Mouse (Mus musculus): ENCODE data around the gene Eef2.
"Not testable (repeated sequence)": the region's sequence is repeated elsewhere in the genome, so short reads cannot be mapped to it uniquely, and the experiment has no call there.

The Eef2 gene

DNA sequence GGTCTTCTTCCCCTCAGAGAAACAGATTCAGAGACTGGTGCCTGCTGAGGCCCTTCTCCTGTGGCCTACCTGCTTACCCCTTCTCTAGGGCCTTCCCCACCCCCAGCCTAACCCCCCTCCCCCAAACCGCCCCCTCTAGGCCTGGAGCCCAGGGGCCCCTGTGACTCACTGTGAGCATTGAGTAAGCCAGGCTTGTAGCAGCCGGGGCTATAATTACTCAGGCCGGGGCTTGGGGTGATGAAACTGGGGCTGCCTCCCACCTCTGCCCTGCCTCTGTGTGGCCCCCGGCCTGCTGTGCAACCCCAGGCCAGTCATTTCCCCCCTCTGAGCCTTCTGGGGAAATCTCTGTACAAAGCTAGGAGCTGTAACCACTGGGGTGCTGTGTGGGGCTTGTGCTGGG is 30.1 kb upstream of the Eef2 start:
- no peak for DNase-seq (ENCODE audit: low read depth)

- no peak for DNase-seq (ENCODE audit: low read depth)
Measured at GRCm38 (mm10) chr10:81151261-81151660, 25.2 kb upstream of the Eef2 start.

DNA sequence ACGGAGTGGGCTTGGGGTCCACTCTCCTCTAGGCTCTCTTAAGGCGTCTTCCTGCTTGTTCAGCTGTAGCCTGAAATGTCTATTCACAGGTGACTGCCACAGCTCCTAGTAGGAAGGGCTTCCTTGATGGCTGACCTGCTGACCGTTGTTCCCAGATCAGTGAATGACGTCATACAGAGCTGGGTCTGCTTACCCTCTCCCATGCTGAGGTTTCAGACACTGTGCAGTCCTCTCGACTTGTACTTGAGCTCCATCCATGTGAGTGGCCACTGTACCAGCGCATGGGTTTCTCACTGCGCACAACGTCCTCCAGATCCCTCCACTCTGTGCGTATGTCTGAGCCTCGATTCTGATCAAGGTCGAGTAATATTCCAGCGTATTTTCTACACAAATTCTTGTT is 23.8 kb upstream of the Eef2 start:
- DNase-seq (ENCODE audit: low read depth): no peak

- no peak for DNase-seq (ENCODE audit: low read depth)
Measured at GRCm38 (mm10) chr10:81154313-81154712, 22.1 kb upstream of the Eef2 start.

DNA sequence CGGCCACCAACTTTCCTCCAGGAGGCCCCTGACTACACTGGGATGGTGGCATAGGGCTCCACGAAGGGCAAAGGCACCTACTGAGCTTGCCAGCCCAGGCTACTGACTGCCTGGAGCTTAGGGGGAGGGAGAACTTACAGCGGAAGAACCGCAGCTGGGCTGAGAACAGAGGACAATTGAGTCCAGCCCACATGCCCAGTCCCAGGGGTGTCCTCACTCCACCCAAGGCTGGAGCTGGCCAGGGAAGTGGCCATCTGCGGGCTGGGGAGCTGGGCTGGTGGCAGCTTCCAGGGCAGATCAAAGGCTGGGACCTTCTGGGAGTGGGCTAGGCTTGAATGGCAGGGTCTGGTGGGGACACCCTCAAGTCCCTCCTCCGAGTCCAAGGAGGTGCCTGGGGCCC is 21.7 kb upstream of the Eef2 start:
- DNase-seq (ENCODE audit: low read depth): no peak

- no peak for DNase-seq (ENCODE audit: low read depth)
Measured at GRCm38 (mm10) chr10:81161602-81162317, 14.7 kb upstream of the Eef2 start.

- DNase-seq (ENCODE audit: low read depth): no peak
Measured at GRCm38 (mm10) chr10:81162318-81162652, 14.1 kb upstream of the Eef2 start.

DNA sequence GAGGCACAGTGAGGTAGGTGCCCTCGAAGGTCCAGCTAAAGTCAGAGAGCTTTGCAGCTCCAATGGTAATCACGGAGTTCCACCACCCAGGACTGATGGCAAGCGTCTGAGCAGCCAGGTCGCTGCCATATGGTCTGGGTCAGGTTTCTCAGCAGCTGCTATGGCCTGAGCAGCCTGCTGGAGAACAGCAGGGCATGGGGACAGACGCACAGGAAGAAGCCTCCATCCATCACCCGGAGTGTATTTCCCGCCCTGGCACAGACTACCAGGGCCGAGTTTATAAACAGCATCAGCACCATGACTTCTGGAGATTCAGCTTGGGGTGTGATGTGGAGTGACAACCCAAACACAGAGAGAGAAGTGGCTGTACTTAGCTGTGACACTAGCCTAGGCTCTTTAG is 11.3 kb upstream of the Eef2 start:
- DNase-seq (ENCODE audit: low read depth): no peak

GRCm38 (mm10) chr10:81167200-81168086 is 9.0 kb upstream of the Eef2 start, which contains the start of gene Pias4:
Gene Pias4 (minus strand): TSS chr10:81167923.
- DNase-seq (ENCODE audit: low read depth): peak; percentile 98

GRCm38 (mm10) chr10:81168087-81168431 is 8.4 kb upstream of the Eef2 start:
- DNase-seq (ENCODE audit: low read depth): no peak

- DNase-seq (ENCODE audit: low read depth): no peak
Measured at GRCm38 (mm10) chr10:81168521-81169244, 7.7 kb upstream of the Eef2 start.

GRCm38 (mm10) chr10:81169411-81169900 is 7.0 kb upstream of the Eef2 start:
- not testable (repeated sequence) for DNase-seq (ENCODE audit: low read depth)

- no peak for DNase-seq (ENCODE audit: low read depth)
Measured at GRCm38 (mm10) chr10:81173132-81173531, 3.3 kb upstream of the Eef2 start.

DNA sequence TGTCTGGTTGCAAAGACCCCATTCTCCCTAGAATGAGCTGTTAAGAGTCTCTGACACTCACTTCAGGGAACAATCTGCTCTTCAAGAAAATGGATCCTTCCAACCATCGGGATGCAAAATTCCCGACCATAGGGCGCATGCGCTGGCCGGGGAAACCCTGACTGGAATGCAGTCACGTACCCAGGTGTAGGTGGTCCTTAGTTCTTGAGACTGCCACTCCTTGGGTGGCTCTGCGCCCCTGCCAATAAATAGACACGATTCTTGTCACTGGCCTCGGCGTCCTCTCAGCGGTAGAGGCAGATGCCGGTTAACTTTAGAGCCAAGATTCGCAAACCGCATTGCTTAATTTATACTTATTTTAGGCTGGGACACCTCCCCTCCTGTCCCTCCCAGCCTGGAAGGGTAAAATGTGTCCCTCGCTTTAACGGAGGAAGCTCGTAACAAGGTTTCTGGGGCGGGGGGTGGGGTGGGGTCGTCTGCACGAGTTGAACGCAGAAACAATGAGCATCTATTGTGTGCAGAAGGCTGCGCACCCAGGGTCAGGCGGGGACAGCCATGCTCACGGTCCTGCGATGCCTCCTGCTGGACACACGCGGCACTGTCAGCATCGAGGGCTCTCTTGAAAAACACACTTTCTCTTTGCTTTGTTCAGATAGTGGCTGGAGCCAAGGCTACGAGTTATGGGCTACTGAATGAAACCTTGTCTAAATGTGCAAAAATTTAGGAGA is 1.6 kb upstream of the Eef2 start:
- peak; percentile 81 for DNase-seq (ENCODE audit: low read depth)

DNA sequence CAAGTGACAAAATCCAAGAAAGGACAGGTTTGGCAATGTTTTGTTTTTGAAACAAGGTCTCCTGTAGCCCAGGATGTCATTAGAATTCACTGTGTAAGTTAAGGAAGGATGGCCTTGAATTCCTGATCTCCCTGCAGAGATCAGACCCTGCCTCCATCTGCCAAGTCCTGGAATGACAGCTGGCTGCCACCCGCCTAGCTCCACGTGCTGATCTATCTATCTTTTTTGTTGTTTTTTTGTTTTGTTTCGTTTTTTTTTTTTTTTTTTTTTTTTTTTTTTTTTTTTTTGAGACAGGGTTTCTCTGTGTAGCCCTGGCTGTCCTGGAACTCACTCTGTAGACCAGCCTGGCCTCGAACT is 1.1 kb upstream of the Eef2 start:
- not testable (repeated sequence) for DNase-seq (ENCODE audit: low read depth)

GRCm38 (mm10) chr10:81175936-81176465 is 430 bp upstream of the Eef2 start:
- DNase-seq (ENCODE audit: low read depth): peak; percentile 92

DNA sequence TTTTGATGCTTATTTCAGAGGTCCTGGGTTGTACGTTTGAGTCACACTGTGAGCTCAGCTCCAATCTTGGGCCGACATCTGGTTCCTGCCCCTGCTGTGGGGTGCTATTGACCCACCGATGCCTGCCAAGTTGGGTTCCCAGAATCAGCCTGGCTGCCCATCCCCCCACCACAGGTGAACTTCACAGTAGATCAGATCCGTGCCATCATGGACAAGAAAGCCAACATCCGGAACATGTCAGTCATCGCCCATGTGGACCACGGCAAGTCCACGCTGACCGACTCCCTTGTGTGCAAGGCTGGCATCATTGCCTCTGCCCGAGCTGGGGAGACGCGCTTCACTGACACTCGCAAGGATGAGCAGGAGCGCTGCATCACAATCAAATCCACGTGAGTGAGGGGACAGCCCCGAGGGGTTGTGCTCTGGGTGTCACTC is 1.1 kb downstream of the Eef2 start:
- DNase-seq (ENCODE audit: low read depth): no peak

- DNase-seq (ENCODE audit: low read depth): no peak
Measured at GRCm38 (mm10) chr10:81177958-81178712, 1.7 kb downstream of the Eef2 start.

DNA sequence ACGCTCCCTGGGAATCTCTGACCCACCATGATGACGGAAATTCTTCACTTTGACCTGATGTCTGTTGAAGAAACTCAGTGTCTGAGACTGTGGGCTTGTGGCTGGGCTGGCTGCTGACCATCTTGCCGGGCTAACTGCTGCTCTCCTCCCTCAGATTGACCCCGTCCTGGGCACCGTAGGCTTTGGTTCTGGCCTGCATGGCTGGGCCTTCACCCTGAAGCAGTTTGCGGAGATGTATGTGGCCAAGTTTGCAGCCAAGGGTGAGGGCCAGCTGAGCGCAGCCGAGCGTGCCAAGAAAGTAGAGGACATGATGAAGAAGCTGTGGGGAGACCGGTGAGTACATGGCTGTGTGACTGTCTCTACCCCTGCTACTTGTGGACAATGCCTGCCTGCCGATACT is 2.5 kb downstream of the Eef2 start:
- DNase-seq (ENCODE audit: low read depth): no peak

DNA sequence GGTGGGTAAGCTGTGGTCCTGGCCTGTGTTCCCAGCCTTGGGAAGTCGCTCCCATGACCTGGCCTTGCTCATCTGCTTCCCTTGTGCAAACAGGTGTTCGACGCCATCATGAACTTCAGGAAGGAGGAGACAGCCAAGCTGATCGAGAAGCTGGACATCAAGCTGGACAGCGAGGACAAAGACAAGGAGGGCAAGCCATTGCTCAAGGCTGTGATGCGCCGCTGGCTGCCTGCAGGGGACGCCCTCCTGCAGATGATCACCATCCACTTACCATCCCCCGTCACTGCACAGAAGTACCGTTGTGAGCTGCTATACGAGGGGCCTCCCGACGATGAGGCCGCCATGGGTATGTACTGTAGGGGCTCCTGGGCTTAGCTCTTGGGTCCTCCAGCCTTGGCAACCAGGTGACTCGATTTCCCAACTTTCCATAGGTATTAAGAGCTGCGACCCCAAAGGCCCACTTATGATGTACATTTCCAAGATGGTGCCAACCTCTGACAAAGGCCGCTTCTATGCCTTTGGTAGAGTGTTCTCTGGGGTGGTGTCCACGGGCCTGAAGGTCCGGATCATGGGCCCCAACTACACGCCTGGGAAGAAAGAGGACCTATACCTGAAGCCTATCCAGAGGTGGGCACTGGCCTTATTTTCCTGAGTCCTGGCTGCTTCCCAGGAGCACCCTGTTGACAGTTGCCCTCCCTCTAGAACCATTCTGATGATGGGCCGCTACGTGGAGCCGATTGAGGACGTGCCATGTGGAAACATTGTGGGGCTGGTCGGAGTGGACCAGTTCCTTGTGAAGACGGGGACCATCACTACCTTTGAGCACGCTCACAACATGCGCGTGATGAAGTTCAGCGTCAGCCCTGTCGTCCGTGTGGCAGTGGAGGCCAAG is 3.3 kb downstream of the Eef2 start:
- DNase-seq (ENCODE audit: low read depth): no peak
